Mouse (Mus musculus) MEL (cell line): ENCODE results near the gene Rhov. TPM values are rescaled to one million over a fixed set of nuclear protein-coding genes. Genes with fewer than 3 reads are reported as not detected.

Experiments used
- DNase-seq: peaks from one replicate; pipeline ENCODE4 v3.0.0; 2011; ENCODE audit warnings: low read depth, low spot score
- H3K27ac ChIP-seq: 2 replicates; pipeline ENCODE4 v1.5.1; 2012; ENCODE audit warnings: low read depth, mild to moderate bottlenecking, control low read depth, low read length, moderate library complexity; ENCODE audit not compliant: control insufficient read depth
- H3K27me3 ChIP-seq, 2 experiments: fragments of 150-350 bp in 1 of 2; sonication (generic) in 1 of 2; 2 replicates each; pipeline ENCODE4 v1.6.1; 2012; ENCODE audit warnings: low read length in 2 of 2, mild to moderate bottlenecking in 2 of 2, improper control_type of control experiment in 1 of 2, moderate library complexity in 1 of 2; ENCODE audit not compliant: insufficient read depth in 2 of 2, control insufficient read depth in 1 of 2
- H3K36me3 ChIP-seq, 2 experiments: 2 replicates each; pipeline ENCODE4 v1.6.1; 2012 to 2014; ENCODE audit warnings: low read length in 2 of 2, improper control_type of control experiment in 1 of 2, inconsistent platforms in 1 of 2, mild to moderate bottlenecking in 1 of 2; ENCODE audit not compliant: insufficient read depth in 2 of 2, control insufficient read depth in 1 of 2
- H3K4me1 ChIP-seq, 2 experiments: fragments of 150-350 bp in 1 of 2; sonication (generic) in 1 of 2; 2 replicates each; pipeline ENCODE4 v1.6.1; 2012; ENCODE audit warnings: low read length in 2 of 2, improper control_type of control experiment in 1 of 2, mild to moderate bottlenecking in 1 of 2; ENCODE audit not compliant: insufficient read depth in 2 of 2, control insufficient read depth in 1 of 2
- H3K4me3 ChIP-seq, 2 experiments: fragments of 150-350 bp in 1 of 2; sonication (generic) in 1 of 2; 2 replicates each; pipeline ENCODE4 v1.5.1; 2012; ENCODE audit warnings: low read depth in 2 of 2, low read length in 2 of 2, mild to moderate bottlenecking in 2 of 2, moderate library complexity in 2 of 2, control low read depth in 1 of 2, improper control_type of control experiment in 1 of 2; ENCODE audit not compliant: control insufficient read depth in 1 of 2, insufficient read depth in 1 of 2
- H3K79me2 ChIP-seq: 2 replicates; pipeline ENCODE4 v1.6.1; 2012; ENCODE audit warnings: mild to moderate bottlenecking, low read length, moderate library complexity; ENCODE audit not compliant: control insufficient read depth, poor library complexity, insufficient read depth
- H3K9ac ChIP-seq: 2 replicates; pipeline ENCODE4 v1.6.1; 2012; ENCODE audit warnings: low read depth, mild to moderate bottlenecking, control low read depth, low read length, moderate library complexity; ENCODE audit not compliant: control insufficient read depth, poor library complexity, severe bottlenecking
- H3K9me3 ChIP-seq: fragments of 150-350 bp; sonication (generic); replicated peaks from 2 replicates; pipeline ENCODE4 v1.6.1; 2012; ENCODE audit warnings: mild to moderate bottlenecking, low read length, improper control_type of control experiment, moderate library complexity; ENCODE audit not compliant: insufficient read depth
- BHLHE40 ChIP-seq: IDR thresholded peaks from 2 replicates; pipeline ENCODE4 v1.6.1; 2012; ENCODE audit warnings: low read depth, mild to moderate bottlenecking, inconsistent platforms, low read length, improper control_type of control experiment, borderline replicate concordance
- CHD1 ChIP-seq: IDR thresholded peaks from 2 replicates; pipeline ENCODE4 v1.6.1; 2012; ENCODE audit warnings: low read depth, mild to moderate bottlenecking, inconsistent platforms, low read length, improper control_type of control experiment
- CHD2 ChIP-seq: IDR thresholded peaks from 2 replicates; pipeline ENCODE4 v1.6.1; 2011; ENCODE audit warnings: low read length, improper control_type of control experiment
- CTCF ChIP-seq, 3 experiments: IDR thresholded peaks in 2 of 3; conservative IDR thresholded peaks in 1 of 3; 2 replicates each; pipeline ENCODE4 v1.5.1; 2011 to 2012; ENCODE audit warnings: low read length in 3 of 3, low read depth in 2 of 3, mild to moderate bottlenecking in 2 of 3, improper control_type of control experiment in 1 of 3, inconsistent platforms in 1 of 3, mixed read lengths in 1 of 3, moderate library complexity in 1 of 3; ENCODE audit not compliant: control insufficient read depth in 1 of 3, insufficient read depth in 1 of 3, poor library complexity in 1 of 3, severe bottlenecking in 1 of 3
- E2F4 ChIP-seq: IDR thresholded peaks from 2 replicates; pipeline ENCODE4 v1.6.1; 2011; ENCODE audit warnings: low read depth, low read length, improper control_type of control experiment, borderline replicate concordance
- ELF1 ChIP-seq: IDR thresholded peaks from 2 replicates; pipeline ENCODE4 v1.6.1; 2014; ENCODE audit warnings: low read depth, mild to moderate bottlenecking, inconsistent platforms, low read length, improper control_type of control experiment, moderate library complexity
- EP300 ChIP-seq, 2 experiments: IDR thresholded peaks; 2 replicates each; pipeline ENCODE4 v1.6.1; 2011; ENCODE audit warnings: improper control_type of control experiment in 2 of 2, low read length in 2 of 2, low read depth in 1 of 2, mild to moderate bottlenecking in 1 of 2
- GABPA ChIP-seq: IDR thresholded peaks from 2 replicates; pipeline ENCODE4 v1.6.1; 2012; ENCODE audit warnings: low read depth, mild to moderate bottlenecking, inconsistent platforms, low read length, improper control_type of control experiment, moderate library complexity
- GATA1 ChIP-seq: IDR thresholded peaks from 2 replicates; pipeline ENCODE4 v1.6.1; 2011; ENCODE audit warnings: low read depth, low read length, improper control_type of control experiment
- JUND ChIP-seq: IDR thresholded peaks from 2 replicates; pipeline ENCODE4 v1.6.1; 2011; ENCODE audit warnings: low read depth, mild to moderate bottlenecking, improper control_type of control experiment, low read length
- KAT2A ChIP-seq: conservative IDR thresholded peaks from 2 replicates; pipeline ENCODE4 v1.6.1; 2012; ENCODE audit warnings: low read depth, low read length, improper control_type of control experiment, inconsistent platforms
- MAZ ChIP-seq: IDR thresholded peaks from 2 replicates; pipeline ENCODE4 v1.6.1; 2012; ENCODE audit warnings: low read depth, mild to moderate bottlenecking, inconsistent platforms, low read length, improper control_type of control experiment
- MXI1 ChIP-seq: IDR thresholded peaks from 2 replicates; pipeline ENCODE4 v1.6.1; 2011; ENCODE audit warnings: mild to moderate bottlenecking, low read depth, low read length, improper control_type of control experiment
- NRF1 ChIP-seq: IDR thresholded peaks from 2 replicates; pipeline ENCODE4 v1.6.1; 2014; ENCODE audit warnings: low read depth, mild to moderate bottlenecking, inconsistent platforms, low read length, improper control_type of control experiment, moderate library complexity; ENCODE audit not compliant: poor library complexity, insufficient read depth, severe bottlenecking
- POLR2AphosphoS2 ChIP-seq: IDR thresholded peaks from 2 replicates; pipeline ENCODE4 v1.6.1; 2011; ENCODE audit warnings: low read length, improper control_type of control experiment
- POLR2AphosphoS5 ChIP-seq: IDR thresholded peaks from 2 replicates; pipeline ENCODE4 v1.6.1; 2012; ENCODE audit warnings: low read depth, borderline replicate concordance, mild to moderate bottlenecking, inconsistent platforms, low read length, moderate library complexity, mixed read lengths
- RAD21 ChIP-seq: IDR thresholded peaks from 2 replicates; pipeline ENCODE4 v1.6.1; 2011; ENCODE audit warnings: mild to moderate bottlenecking, low read depth, low read length, improper control_type of control experiment
- RCOR1 ChIP-seq: IDR thresholded peaks from 2 replicates; pipeline ENCODE4 v1.6.1; 2012; ENCODE audit warnings: low read depth, mild to moderate bottlenecking, inconsistent platforms, low read length, improper control_type of control experiment
- SIN3A ChIP-seq: IDR thresholded peaks from 2 replicates; pipeline ENCODE4 v1.6.1; 2012; ENCODE audit warnings: low read length, improper control_type of control experiment, inconsistent platforms
- SMC3 ChIP-seq: IDR thresholded peaks from 2 replicates; pipeline ENCODE4 v1.6.1; 2011; ENCODE audit warnings: low read depth, low read length, improper control_type of control experiment
- TBP ChIP-seq: IDR thresholded peaks from 2 replicates; pipeline ENCODE4 v1.8.0; 2011; ENCODE audit warnings: low read depth, low read length, improper control_type of control experiment
- TCF12 ChIP-seq: IDR thresholded peaks from 2 replicates; pipeline ENCODE4 v1.6.1; 2014; ENCODE audit warnings: low read depth, mild to moderate bottlenecking, inconsistent platforms, low read length, improper control_type of control experiment, moderate library complexity
- UBTF ChIP-seq: IDR thresholded peaks from 2 replicates; pipeline ENCODE4 v1.6.1; 2012; ENCODE audit warnings: low read depth, mild to moderate bottlenecking, inconsistent platforms, low read length, improper control_type of control experiment, moderate library complexity, borderline replicate concordance; ENCODE audit not compliant: insufficient read depth
- USF1 ChIP-seq: IDR thresholded peaks from 2 replicates; pipeline ENCODE4 v1.6.1; 2014; ENCODE audit warnings: low read depth, mild to moderate bottlenecking, inconsistent platforms, low read length, improper control_type of control experiment, moderate library complexity
- ZC3H11A ChIP-seq: IDR thresholded peaks from 2 replicates; pipeline ENCODE4 v1.6.1; 2012; ENCODE audit warnings: low read depth, mild to moderate bottlenecking, inconsistent platforms, low read length, improper control_type of control experiment
- ZNF384 ChIP-seq: IDR thresholded peaks from 2 replicates; pipeline ENCODE4 v1.6.1; 2012; ENCODE audit warnings: low read depth, mild to moderate bottlenecking, inconsistent platforms, low read length, improper control_type of control experiment
- polyA plus RNA-seq, 2 experiments: library from polyadenylated mRNA; stranded (reverse) in 1 of 2; unstranded in 1 of 2; fragments of >175 nt in 1 of 2; fragments of >200 nt in 1 of 2; gene quantifications; 2 replicates each; pipeline versions ENCODE4 v1.2.1 to v1.2.4; 2012; ENCODE audit warnings: low replicate concordance in 2 of 2, low read depth in 1 of 2; ENCODE audit not compliant: insufficient read length in 2 of 2, insufficient read depth in 1 of 2, missing spikeins in 1 of 2
- total RNA-seq: library from RNA; depleted of rRNA; stranded (reverse); fragments of 300-350 nt; gene quantifications from 2 replicates; pipeline ENCODE4 v1.2.3, GENCODE M21; 2012

The Rhov gene
- total and polyA plus RNA-seq, 3 experiments, result not detected

DNA sequence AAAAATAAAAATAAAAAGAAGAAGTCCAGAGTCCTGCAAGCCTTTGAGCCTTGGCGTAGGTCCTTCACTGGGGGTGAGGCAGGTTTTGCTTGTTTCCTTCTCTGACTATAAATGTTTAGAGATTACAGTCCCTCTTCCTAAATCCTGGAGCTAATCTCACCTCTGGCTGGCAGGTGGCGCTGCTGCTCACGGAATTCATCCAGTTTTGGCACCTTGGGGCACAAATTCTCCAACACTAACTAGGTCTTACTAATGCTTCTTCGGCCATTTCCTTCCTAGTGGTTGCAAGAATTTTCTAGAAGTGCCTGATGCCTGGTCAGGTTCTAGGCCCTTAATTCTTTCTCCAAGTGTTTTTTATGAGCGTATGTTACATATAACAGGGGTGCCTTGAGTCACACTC lies 27.3 kb upstream of the Rhov start:
- no peak overlapping the region for H3K27ac ChIP-seq
- TF ChIP-seq RAD21, result peak; percentile 66
- TF ChIP-seq SMC3, result peak; percentile 80
- TF ChIP-seq ZNF384, result 0 out of 2 replicates have a peak, but pooled peaks have one; percentile 18
- TF ChIP-seq CTCF (IDR thresholded peaks at IDR 0.05 in 2 of 3, conservative IDR thresholded peaks at IDR 0.05 in 1 of 3; ENCODE audit: control insufficient read depth in 1 of 3, insufficient read depth in 1 of 3, low read depth in 2 of 3, low read length in 3 of 3, poor library complexity in 1 of 3, severe bottlenecking in 1 of 3), result peak; percentile 55 to 81 (median 78)
- no peak for TF ChIP-seq BHLHE40
- TF ChIP-seq JUND, result no peak
- TF ChIP-seq ZC3H11A, result peak; percentile 61
- peak; percentile 68 for DNase-seq
- no peak overlapping the region for H3K9ac ChIP-seq
- H3K27me3 ChIP-seq, result no peaks in the 10 kb centered on the region
- no peak overlapping the region for H3K4me3 ChIP-seq
- peaks cover 8 to 15% of the 10 kb centered on the region in 2 experiments; a peak in 3 of 4 replicates for H3K4me1 ChIP-seq
- H3K79me2 ChIP-seq, result peaks cover 13% of the 10 kb centered on the region
- H3K9me3 ChIP-seq, result no peaks in the 10 kb centered on the region
- H3K36me3 ChIP-seq, result peaks cover 7 to 14% of the 10 kb centered on the region in 2 experiments; a peak in 3 of 4 replicates

DNA sequence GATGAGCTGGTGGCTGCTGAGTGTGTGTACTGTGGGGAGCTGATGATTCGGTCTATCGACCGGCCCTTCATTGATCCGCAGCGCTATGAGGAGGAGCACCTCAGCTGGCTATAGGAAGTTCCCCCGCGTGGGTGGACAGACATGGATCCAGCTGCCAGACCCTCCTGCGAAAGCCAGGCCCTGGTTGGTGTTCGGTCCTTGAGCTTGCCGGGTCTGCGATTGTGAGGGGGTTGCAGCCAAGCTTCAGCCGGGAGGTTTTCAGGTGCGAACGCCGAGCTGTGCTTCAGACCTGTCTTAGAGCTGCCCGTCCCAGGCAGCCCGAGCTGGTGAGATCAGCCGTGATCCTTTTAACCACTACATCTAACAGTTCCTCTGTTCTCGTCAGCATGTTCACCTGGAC lies 26.4 kb upstream of the Rhov start:
- H3K36me3 ChIP-seq, result peaks cover 7 to 14% of the 10 kb centered on the region in 2 experiments; a peak in 3 of 4 replicates
- no peak for TF ChIP-seq POLR2AphosphoS5
- TF ChIP-seq MAZ, result no peak
- no peak for TF ChIP-seq GATA1
- no peak for TF ChIP-seq CHD1
- no peak for TF ChIP-seq CHD2
- no peaks in the 10 kb centered on the region for H3K9me3 ChIP-seq
- H3K4me1 ChIP-seq, result peaks cover 8 to 15% of the 10 kb centered on the region in 2 experiments; a peak in 3 of 4 replicates
- no peak overlapping the region for H3K4me3 ChIP-seq
- H3K79me2 ChIP-seq, result peaks cover 13% of the 10 kb centered on the region
- no peak for DNase-seq
- no peak overlapping the region for H3K9ac ChIP-seq
- H3K27ac ChIP-seq, result no peak overlapping the region
- no peaks in the 10 kb centered on the region for H3K27me3 ChIP-seq

DNA sequence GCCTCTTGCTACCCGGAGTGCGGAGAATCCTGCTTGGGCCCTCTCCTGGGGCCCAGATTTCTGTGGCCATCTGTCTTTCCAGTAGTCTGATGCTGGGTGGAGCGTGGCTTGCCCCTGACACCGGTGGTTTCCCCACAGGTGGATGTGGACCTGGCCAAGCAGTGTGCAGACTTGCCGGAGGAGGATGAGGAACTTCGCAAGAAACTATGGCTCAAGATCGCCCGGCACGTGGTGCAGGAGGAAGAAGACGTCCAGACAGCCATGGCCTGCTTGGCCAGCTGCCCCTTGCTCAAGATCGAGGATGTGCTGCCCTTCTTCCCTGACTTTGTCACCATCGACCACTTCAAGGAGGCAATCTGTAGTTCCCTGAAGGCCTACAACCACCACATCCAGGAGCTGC lies 25.7 kb upstream of the Rhov start:
- no peak for DNase-seq
- peaks cover 16% of the 10 kb centered on the region for H3K79me2 ChIP-seq
- H3K27me3 ChIP-seq, result no peaks in the 10 kb centered on the region
- peaks cover 8 to 15% of the 10 kb centered on the region in 2 experiments; a peak in 3 of 4 replicates for H3K4me1 ChIP-seq
- H3K9me3 ChIP-seq, result no peaks in the 10 kb centered on the region
- no peak overlapping the region for H3K27ac ChIP-seq
- H3K36me3 ChIP-seq, result peaks cover 7 to 14% of the 10 kb centered on the region in 2 experiments; a peak in 3 of 4 replicates
- no peak overlapping the region for H3K4me3 ChIP-seq
- no peak overlapping the region for H3K9ac ChIP-seq
- TF ChIP-seq CTCF (IDR thresholded peaks at IDR 0.05 in 2 of 3, conservative IDR thresholded peaks at IDR 0.05 in 1 of 3; ENCODE audit: control insufficient read depth in 1 of 3, insufficient read depth in 1 of 3, low read depth in 2 of 3, low read length in 3 of 3, poor library complexity in 1 of 3, severe bottlenecking in 1 of 3) (no peak), UBTF (no peak), TBP (no peak), RCOR1 (no peak), TCF12 (no peak), GATA1 (no peak), MXI1 (no peak), POLR2AphosphoS2 (no peak), GABPA (no peak), ELF1 (no peak), RAD21 (no peak), USF1 (no peak), KAT2A (no peak), EP300 (IDR thresholded peaks at IDR 0.05; ENCODE audit: low read depth in 1 of 2, low read length in 2 of 2) (no peak), SIN3A (no peak), BHLHE40 (no peak), E2F4 (no peak), NRF1 (no peak)
